Comparison of ENCODE assay signal across 19 mouse cellular contexts in the genomic region with DNA sequence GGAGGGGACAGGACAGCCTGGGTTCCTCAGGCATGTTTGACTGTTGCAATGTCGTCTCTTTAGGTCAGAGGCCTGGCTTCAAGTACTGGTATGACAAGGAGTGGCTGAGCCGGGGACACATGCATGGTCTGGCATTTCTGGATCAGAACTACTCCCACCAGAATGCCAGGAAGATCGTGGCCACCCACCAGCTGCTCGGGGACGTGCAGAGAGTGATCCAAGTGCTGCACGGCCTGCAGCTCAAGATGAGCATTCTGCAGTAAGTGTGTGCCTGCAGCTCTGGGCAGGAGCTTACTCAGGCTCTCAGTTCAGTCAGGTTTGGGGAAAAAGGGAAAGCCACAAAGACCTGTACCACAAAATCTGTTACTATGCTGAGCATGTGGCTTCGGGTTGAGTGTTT. TPM values are rescaled to one million over a fixed set of nuclear protein-coding genes. Genes with fewer than 3 reads are reported as not detected.
A peak's percentile ranks its signal among the peaks of the same experiment; 100 is the strongest.
DNase-seq lines count a peak whose midpoint lies in the region; ATAC-seq and TF ChIP-seq lines count a peak whose summit lies in the region.
"Had no signal": no experiment of that assay in that cellular context is flagged by ENCODE, and none has a peak within 500 bp of the region (broad histone marks: within the 10 kb centered on the region; RNA-seq: fewer than 3 reads in every experiment).

No protein-coding gene starts in this region.

- no peak overlapping the region for H3K4me2 ChIP-seq in heart, embryonic 13.5 days
- no peak overlapping the region for H3K4me2 ChIP-seq in stomach, embryonic 14.5 days (replicated peaks; ENCODE audit: low read depth, low read length)
- no peak overlapping the region for H3K4me2 ChIP-seq in stomach, postnatal 0 days (replicated peaks; ENCODE audit: low read depth)
- H3K4me2 ChIP-seq: forebrain, embryonic 15.5 days; hindbrain, embryonic 13.5 days had no signal

- H3K27ac ChIP-seq in heart, embryonic 13.5 days (replicated peaks) = 0 out of 2 replicates have a peak overlapping the region, but pooled peaks have one; percentile 0
- H3K27ac ChIP-seq in stomach, embryonic 14.5 days (ENCODE audit: low read length) = peak overlapping the region; percentile 52; the same call in 1 of the 2 replicates
- H3K27ac ChIP-seq in stomach, postnatal 0 days (replicated peaks) = no peak overlapping the region; the same call in 1 of the 2 replicates
- H3K27ac ChIP-seq: forebrain, embryonic 15.5 days; hindbrain, embryonic 13.5 days had no signal

- H3K4me1 ChIP-seq in heart, embryonic 13.5 days = peaks cover 19% of the 10 kb centered on the region
- H3K4me1 ChIP-seq in stomach, embryonic 14.5 days (ENCODE audit: control insufficient read depth, insufficient read depth, low read length) = 0 out of 2 replicates have a peak, but pooled peaks cover 7% of the 10 kb centered on the region
- no peaks in the 10 kb centered on the region for H3K4me1 ChIP-seq in stomach, postnatal 0 days (replicated peaks; ENCODE audit: control insufficient read depth, insufficient read depth)
- H3K4me1 ChIP-seq: forebrain, embryonic 15.5 days; hindbrain, embryonic 13.5 days had no signal

- H3K27me3 ChIP-seq in heart, embryonic 13.5 days (replicated peaks) = no peaks in the 10 kb centered on the region
- no peaks in the 10 kb centered on the region for H3K27me3 ChIP-seq in stomach, embryonic 14.5 days (ENCODE audit: control insufficient read depth, insufficient read depth, low read length)
- H3K27me3 ChIP-seq in stomach, postnatal 0 days (ENCODE audit: control insufficient read depth, insufficient read depth, low read length) = no peaks in the 10 kb centered on the region
- H3K27me3 ChIP-seq: forebrain, embryonic 15.5 days; hindbrain, embryonic 13.5 days; megakaryocyte, embryonic 14.5 days had no signal

- intact Hi-C loops in heart, postnatal 10 days (cut with DNase I) = no loop called here

- H3K9me3 ChIP-seq in heart, embryonic 13.5 days = no peaks in the 10 kb centered on the region
- no peaks in the 10 kb centered on the region for H3K9me3 ChIP-seq in stomach, embryonic 14.5 days (ENCODE audit: control insufficient read depth, low read depth, low read length)
- H3K9me3 ChIP-seq in stomach, postnatal 0 days (ENCODE audit: control insufficient read depth, low read length) = no peaks in the 10 kb centered on the region
- H3K9me3 ChIP-seq: forebrain, embryonic 15.5 days; hindbrain, embryonic 13.5 days; megakaryocyte, embryonic 14.5 days had no signal

- ATAC-seq in heart, embryonic 13.5 days (ENCODE audit: extremely low read depth, insufficient number of reproducible peaks, low FRiP score, low TSS enrichment) = no peak
- no peak for ATAC-seq in stomach, embryonic 14.5 days (ENCODE audit: insufficient number of reproducible peaks, insufficient read depth, low FRiP score, low read depth)
- no peak for ATAC-seq in stomach, postnatal 0 days (ENCODE audit: low FRiP score, low TSS enrichment)
- ATAC-seq in activated CD4-positive, CD25-positive, alpha-beta regulatory T cell, adult 4 months = no peak
- ATAC-seq: forebrain, embryonic 15.5 days; midbrain, embryonic 16.5 days had no signal

- TF ChIP-seq EP300 in stomach, postnatal 0 days (optimal IDR thresholded peaks at IDR 0.05) = no peak

- H3K36me3 ChIP-seq in heart, embryonic 13.5 days = peaks cover 86% of the 10 kb centered on the region
- H3K36me3 ChIP-seq in stomach, embryonic 14.5 days (ENCODE audit: control insufficient read depth, insufficient read depth, low read length) = peaks cover 42% of the 10 kb centered on the region
- H3K36me3 ChIP-seq in stomach, postnatal 0 days (ENCODE audit: control insufficient read depth, insufficient read depth, low read length) = peaks cover 3% of the 10 kb centered on the region; the same call in 1 of the 2 replicates

- DNase-seq in heart, postnatal 10 days = no peak
- peak; percentile 13 to 57 for DNase-seq in left cerebral cortex, adult 18-20 months (ENCODE audit: low spot score in 2 of 2)
- no peak for DNase-seq in left cerebral cortex, adult 11 months (ENCODE audit: low spot score)
- no peak for DNase-seq in stomach, postnatal 0 days (ENCODE audit: low spot score)
- DNase-seq: adrenal gland, postnatal 10 days; B cell, adult 2 months; cerebellum, adult 18-20 months; kidney, adult 2 months; kidney, postnatal 4 days; lung, postnatal 14 days; thymus, postnatal 4 days had no signal

- 85% methylated on average over 7 of the region's 7 CpGs for WGBS in heart, embryonic 13.5 days
- WGBS in stomach, embryonic 14.5 days = 74% methylated on average over 7 of the region's 7 CpGs
- WGBS in stomach, postnatal 0 days = 79% methylated on average over 7 of the region's 7 CpGs

- H3K9ac ChIP-seq in heart, embryonic 13.5 days = no peak overlapping the region
- no peak overlapping the region for H3K9ac ChIP-seq in stomach, embryonic 14.5 days (replicated peaks; ENCODE audit: low read depth, low read length)
- no peak overlapping the region for H3K9ac ChIP-seq in stomach, postnatal 0 days (ENCODE audit: low read length)
- H3K9ac ChIP-seq: forebrain, embryonic 15.5 days; hindbrain, embryonic 13.5 days had no signal

- TF ChIP-seq CTCF in stomach, postnatal 0 days (IDR thresholded peaks at IDR 0.05; ENCODE audit: low read depth) = no peak

- H3K4me3 ChIP-seq in heart, embryonic 13.5 days = no peak overlapping the region
- no peak overlapping the region for H3K4me3 ChIP-seq in stomach, embryonic 14.5 days (ENCODE audit: low read depth, low read length)
- H3K4me3 ChIP-seq in stomach, postnatal 0 days (ENCODE audit: low read depth, low read length) = no peak overlapping the region
- H3K4me3 ChIP-seq: erythroblast, embryonic 14.5 days; forebrain, embryonic 15.5 days; hindbrain, embryonic 13.5 days; megakaryocyte, embryonic 14.5 days had no signal

RNA-seq across cellular contexts. Expression of gene Cnbd2, which starts 13.6 kb away (rescaled TPM):
- 2.5 and 2.9 TPM in 2 replicates for polyA plus RNA-seq in heart, embryonic 13.5 days (2015; fragmentation: Nextera tagmentation; extraction: Ambion mirVana)
- total RNA-seq in heart, postnatal 10 days (2021) = 1 to 10 TPM in 1 of 2 experiments, under 1 TPM in 1; 0.81 to 1.1 TPM
- total RNA-seq in left cerebral cortex, adult 18-20 months (2021) = 1 to 10 TPM; 5.4 to 5.6 TPM
- 3.4 and 4.5 TPM in 2 replicates for polyA plus RNA-seq in stomach, embryonic 14.5 days (2014; fragmentation: Nextera tagmentation; extraction: Ambion mirVana)
- 6.1 and 6.3 TPM in 2 replicates for polyA plus RNA-seq in stomach, postnatal 0 days (2015; fragmentation: Nextera tagmentation; extraction: Ambion mirVana)
- 1 to 10 TPM; 3.1 to 6.4 TPM for polyA plus RNA-seq in activated CD4-positive, CD25-positive, alpha-beta regulatory T cell, adult 4 months (2017; shearing (Covaris generic))
- polyA plus RNA-seq: erythroblast, embryonic 14.5 days had no signal

RNA-seq across cellular contexts. Expression of gene Scand1, which starts 14.0 kb away (rescaled TPM):
- polyA plus RNA-seq in heart, embryonic 13.5 days (2015; fragmentation: Nextera tagmentation; extraction: Ambion mirVana) = 47.0 and 53.3 TPM in 2 replicates
- total RNA-seq in heart, postnatal 10 days (2021) = 10 to 100 TPM; 85.3 to 96.6 TPM
- total RNA-seq in left cerebral cortex, adult 18-20 months (2021) = 10 to 100 TPM; 79.6 to 86.0 TPM
- 61.0 and 62.5 TPM in 2 replicates for polyA plus RNA-seq in stomach, embryonic 14.5 days (2014; fragmentation: Nextera tagmentation; extraction: Ambion mirVana)
- polyA plus RNA-seq in stomach, postnatal 0 days (2015; fragmentation: Nextera tagmentation; extraction: Ambion mirVana) = 116 TPM in 2 replicates
- 1 to 10 TPM; 2.9 to 3.7 TPM for polyA plus RNA-seq in activated CD4-positive, CD25-positive, alpha-beta regulatory T cell, adult 4 months (2017; shearing (Covaris generic))

Comparison
In these comparisons a context has a peak if more than half of its experiments do, and no peak if none do; other contexts are left out.
1. DNase-seq: peak in left cerebral cortex, adult 18-20 months (2 of 2); none in heart, postnatal 10 days (0 of 2), left cerebral cortex, adult 11 months (single experiment) and stomach, postnatal 0 days (single experiment).
2. RNA of gene Scand1, which starts 14.0 kb away (polyA plus RNA-seq): 116 TPM in stomach, postnatal 0 days, 61.0 to 62.5 TPM in stomach, embryonic 14.5 days and 47.0 to 53.3 TPM in heart, embryonic 13.5 days; 2.9 to 3.7 TPM in activated CD4-positive, CD25-positive, alpha-beta regulatory T cell, adult 4 months; every median in the first group is over 10 times any median in the second.